Mouse (Mus musculus) MEL (cell line): ENCODE measurements at regions not wholly inside any gene's neighbourhood (a gene's known extent, or its start where the extent isn't known, plus 50 kb on each side); places are given as distances from the start of the nearest gene placed in this dataset.

Experiments
- DNase-seq: peaks from one replicate; pipeline ENCODE4 v3.0.0; 2011; ENCODE audit warnings: low read depth, low spot score
- H3K27ac ChIP-seq: 2 replicates; pipeline ENCODE4 v1.5.1; 2012; ENCODE audit warnings: low read depth, mild to moderate bottlenecking, control low read depth, low read length, moderate library complexity; ENCODE audit not compliant: control insufficient read depth
- H3K27me3 ChIP-seq, 2 experiments: fragments of 150-350 bp in 1 of 2; sonication (generic) in 1 of 2; 2 replicates each; pipeline ENCODE4 v1.6.1; 2012; ENCODE audit warnings: low read length in 2 of 2, mild to moderate bottlenecking in 2 of 2, improper control_type of control experiment in 1 of 2, moderate library complexity in 1 of 2; ENCODE audit not compliant: insufficient read depth in 2 of 2, control insufficient read depth in 1 of 2
- H3K36me3 ChIP-seq, 2 experiments: 2 replicates each; pipeline ENCODE4 v1.6.1; 2012 to 2014; ENCODE audit warnings: low read length in 2 of 2, improper control_type of control experiment in 1 of 2, inconsistent platforms in 1 of 2, mild to moderate bottlenecking in 1 of 2; ENCODE audit not compliant: insufficient read depth in 2 of 2, control insufficient read depth in 1 of 2
- H3K4me1 ChIP-seq, 2 experiments: fragments of 150-350 bp in 1 of 2; sonication (generic) in 1 of 2; 2 replicates each; pipeline ENCODE4 v1.6.1; 2012; ENCODE audit warnings: low read length in 2 of 2, improper control_type of control experiment in 1 of 2, mild to moderate bottlenecking in 1 of 2; ENCODE audit not compliant: insufficient read depth in 2 of 2, control insufficient read depth in 1 of 2
- H3K4me3 ChIP-seq, 2 experiments: fragments of 150-350 bp in 1 of 2; sonication (generic) in 1 of 2; 2 replicates each; pipeline ENCODE4 v1.5.1; 2012; ENCODE audit warnings: low read depth in 2 of 2, low read length in 2 of 2, mild to moderate bottlenecking in 2 of 2, moderate library complexity in 2 of 2, control low read depth in 1 of 2, improper control_type of control experiment in 1 of 2; ENCODE audit not compliant: control insufficient read depth in 1 of 2, insufficient read depth in 1 of 2
- H3K79me2 ChIP-seq: 2 replicates; pipeline ENCODE4 v1.6.1; 2012; ENCODE audit warnings: mild to moderate bottlenecking, low read length, moderate library complexity; ENCODE audit not compliant: control insufficient read depth, poor library complexity, insufficient read depth
- H3K9ac ChIP-seq: 2 replicates; pipeline ENCODE4 v1.6.1; 2012; ENCODE audit warnings: low read depth, mild to moderate bottlenecking, control low read depth, low read length, moderate library complexity; ENCODE audit not compliant: control insufficient read depth, poor library complexity, severe bottlenecking
- H3K9me3 ChIP-seq: fragments of 150-350 bp; sonication (generic); replicated peaks from 2 replicates; pipeline ENCODE4 v1.6.1; 2012; ENCODE audit warnings: mild to moderate bottlenecking, low read length, improper control_type of control experiment, moderate library complexity; ENCODE audit not compliant: insufficient read depth
- CHD1 ChIP-seq: IDR thresholded peaks from 2 replicates; pipeline ENCODE4 v1.6.1; 2012; ENCODE audit warnings: low read depth, mild to moderate bottlenecking, inconsistent platforms, low read length, improper control_type of control experiment
- CHD2 ChIP-seq: IDR thresholded peaks from 2 replicates; pipeline ENCODE4 v1.6.1; 2011; ENCODE audit warnings: low read length, improper control_type of control experiment
- GABPA ChIP-seq: IDR thresholded peaks from 2 replicates; pipeline ENCODE4 v1.6.1; 2012; ENCODE audit warnings: low read depth, mild to moderate bottlenecking, inconsistent platforms, low read length, improper control_type of control experiment, moderate library complexity
- MAX ChIP-seq: IDR thresholded peaks from 2 replicates; pipeline ENCODE4 v1.6.1; 2011; ENCODE audit warnings: low read length, improper control_type of control experiment
- MEF2A ChIP-seq: IDR thresholded peaks from 2 replicates; pipeline ENCODE4 v1.6.1; 2014; ENCODE audit warnings: low read depth, mild to moderate bottlenecking, inconsistent platforms, low read length, improper control_type of control experiment; ENCODE audit not compliant: poor library complexity, insufficient replicate concordance, severe bottlenecking; ENCODE audit errors: extremely low read depth
- NRF1 ChIP-seq: IDR thresholded peaks from 2 replicates; pipeline ENCODE4 v1.6.1; 2014; ENCODE audit warnings: low read depth, mild to moderate bottlenecking, inconsistent platforms, low read length, improper control_type of control experiment, moderate library complexity; ENCODE audit not compliant: poor library complexity, insufficient read depth, severe bottlenecking
- POLR2AphosphoS2 ChIP-seq: IDR thresholded peaks from 2 replicates; pipeline ENCODE4 v1.6.1; 2011; ENCODE audit warnings: low read length, improper control_type of control experiment
- POLR2AphosphoS5 ChIP-seq: IDR thresholded peaks from 2 replicates; pipeline ENCODE4 v1.6.1; 2012; ENCODE audit warnings: low read depth, borderline replicate concordance, mild to moderate bottlenecking, inconsistent platforms, low read length, moderate library complexity, mixed read lengths
- SMC3 ChIP-seq: IDR thresholded peaks from 2 replicates; pipeline ENCODE4 v1.6.1; 2011; ENCODE audit warnings: low read depth, low read length, improper control_type of control experiment
- TBP ChIP-seq: IDR thresholded peaks from 2 replicates; pipeline ENCODE4 v1.8.0; 2011; ENCODE audit warnings: low read depth, low read length, improper control_type of control experiment
- UBTF ChIP-seq: IDR thresholded peaks from 2 replicates; pipeline ENCODE4 v1.6.1; 2012; ENCODE audit warnings: low read depth, mild to moderate bottlenecking, inconsistent platforms, low read length, improper control_type of control experiment, moderate library complexity, borderline replicate concordance; ENCODE audit not compliant: insufficient read depth
- ZC3H11A ChIP-seq: IDR thresholded peaks from 2 replicates; pipeline ENCODE4 v1.6.1; 2012; ENCODE audit warnings: low read depth, mild to moderate bottlenecking, inconsistent platforms, low read length, improper control_type of control experiment
- ZMIZ1 ChIP-seq: IDR thresholded peaks from 2 replicates; pipeline ENCODE4 v1.6.1; 2012; ENCODE audit warnings: low read depth, mild to moderate bottlenecking, inconsistent platforms, low read length, improper control_type of control experiment, moderate library complexity

DNA sequence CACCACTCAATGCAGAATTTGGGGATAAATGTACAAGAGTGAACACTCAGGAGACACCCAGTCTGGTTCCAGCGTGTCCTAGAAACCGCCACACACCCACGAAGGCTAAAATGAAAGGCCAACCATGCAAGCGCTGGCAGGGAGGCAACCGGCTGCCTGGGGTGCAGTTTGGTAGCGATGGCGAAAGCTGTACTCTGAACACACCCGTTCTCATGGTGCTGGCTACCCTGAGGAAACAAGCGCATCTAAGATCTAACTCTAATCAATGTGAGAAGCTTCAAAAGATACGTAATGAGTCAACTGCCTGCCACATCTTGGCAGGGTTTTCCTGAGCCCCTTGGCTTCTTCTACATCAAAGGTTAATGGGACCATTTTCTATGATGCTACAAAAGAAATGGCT lies 56.4 kb upstream of the Pkdcc start:
- no peak for TF ChIP-seq ZC3H11A
- no peak for TF ChIP-seq TBP
- TF ChIP-seq NRF1 = no peak
- no peak for TF ChIP-seq CHD2
- TF ChIP-seq UBTF = no peak
- TF ChIP-seq CHD1 = no peak
- TF ChIP-seq GABPA = no peak
- TF ChIP-seq POLR2AphosphoS2 = no peak
- no peak for TF ChIP-seq POLR2AphosphoS5
- TF ChIP-seq SMC3 = no peak
- no peak for TF ChIP-seq MEF2A
- Histone ChIP-seq H3K27me3 (peaks cover 0 to 2% of the 10 kb centered on the region in 2 experiments; a peak in 2 of 4 replicates), H3K9me3 (no peaks in the 10 kb centered on the region), H3K79me2 (no peaks in the 10 kb centered on the region), H3K4me3 (no peak overlapping the region), H3K9ac (no peak overlapping the region), H3K27ac (no peak overlapping the region), H3K4me1 (no peaks in the 10 kb centered on the region), H3K36me3 (no peaks in the 10 kb centered on the region)
- DNase-seq = no peak

DNA sequence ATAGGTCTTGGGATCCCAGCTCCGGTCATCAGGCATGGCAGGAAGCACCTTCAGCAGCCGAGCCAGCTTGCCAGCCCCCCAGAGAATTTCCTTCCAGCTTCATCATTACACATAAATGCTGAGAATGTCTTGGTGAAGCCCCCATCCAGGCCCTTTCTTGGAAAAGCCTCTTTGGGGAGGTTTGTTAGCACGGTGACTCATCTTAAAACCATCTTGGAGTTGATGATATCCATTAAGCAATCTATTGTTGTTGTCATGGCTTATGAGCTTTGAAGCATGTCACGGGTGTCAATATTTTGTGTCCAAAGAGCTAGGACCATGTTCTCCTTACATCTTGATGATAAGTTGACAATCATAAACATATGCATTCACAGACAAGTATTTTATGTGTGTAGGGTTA lies 55.5 kb upstream of the Pkdcc start:
- TF ChIP-seq MAX (no peak), UBTF (no peak), ZC3H11A (no peak)
- Histone ChIP-seq H3K27ac (no peak overlapping the region), H3K9ac (no peak overlapping the region), H3K27me3 (peaks cover 0 to 2% of the 10 kb centered on the region in 2 experiments; a peak in 2 of 4 replicates), H3K9me3 (no peaks in the 10 kb centered on the region), H3K4me1 (no peaks in the 10 kb centered on the region), H3K4me3 (no peak overlapping the region), H3K79me2 (no peaks in the 10 kb centered on the region), H3K36me3 (no peaks in the 10 kb centered on the region)
- DNase-seq = no peak

DNA sequence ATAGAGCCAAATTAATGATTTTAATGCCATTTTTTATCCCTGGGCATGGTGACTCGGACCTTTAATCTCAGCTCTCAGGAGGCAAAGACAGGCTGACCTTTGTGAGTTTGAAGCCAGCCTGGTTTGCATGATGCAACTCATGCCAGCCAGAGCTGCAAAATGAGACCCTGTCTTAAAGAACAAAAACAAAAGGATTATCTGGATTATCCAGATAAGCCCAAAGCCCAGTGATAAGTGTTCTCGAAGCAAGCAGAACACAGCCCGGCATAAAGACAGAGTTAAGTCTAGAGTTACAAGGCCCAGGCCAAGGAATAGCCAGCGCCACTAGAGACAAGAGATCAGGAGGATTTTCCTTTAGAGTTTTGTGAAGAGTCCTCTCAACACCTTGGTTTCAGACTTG lies 54.8 kb upstream of the Pkdcc start:
- DNase-seq = no peak
- H3K4me3 ChIP-seq = no peak overlapping the region
- no peak overlapping the region for H3K27ac ChIP-seq
- H3K9me3 ChIP-seq = no peaks in the 10 kb centered on the region
- H3K79me2 ChIP-seq = no peaks in the 10 kb centered on the region
- no peaks in the 10 kb centered on the region for H3K36me3 ChIP-seq
- H3K9ac ChIP-seq = no peak overlapping the region
- H3K4me1 ChIP-seq = no peaks in the 10 kb centered on the region
- peaks cover 0 to 2% of the 10 kb centered on the region in 2 experiments; a peak in 2 of 4 replicates for H3K27me3 ChIP-seq
- TF ChIP-seq TBP (no peak), ZMIZ1 (no peak), UBTF (no peak)
